Mouse (Mus musculus): ENCODE measurements around the gene Rex1bd. TPM values are rescaled to one million over a fixed set of nuclear protein-coding genes. Genes with fewer than 3 reads are reported as not detected.
A peak's percentile ranks its signal among the peaks of the same experiment; 100 is the strongest.
"Not testable (repeated sequence)": the region's sequence is repeated elsewhere in the genome, so short reads cannot be mapped to it uniquely, and the experiment has no call there.

Gene Rex1bd
- total RNA-seq, 2 experiments from 2014 or later, result 19.6 TPM; not detected in 1

DNA sequence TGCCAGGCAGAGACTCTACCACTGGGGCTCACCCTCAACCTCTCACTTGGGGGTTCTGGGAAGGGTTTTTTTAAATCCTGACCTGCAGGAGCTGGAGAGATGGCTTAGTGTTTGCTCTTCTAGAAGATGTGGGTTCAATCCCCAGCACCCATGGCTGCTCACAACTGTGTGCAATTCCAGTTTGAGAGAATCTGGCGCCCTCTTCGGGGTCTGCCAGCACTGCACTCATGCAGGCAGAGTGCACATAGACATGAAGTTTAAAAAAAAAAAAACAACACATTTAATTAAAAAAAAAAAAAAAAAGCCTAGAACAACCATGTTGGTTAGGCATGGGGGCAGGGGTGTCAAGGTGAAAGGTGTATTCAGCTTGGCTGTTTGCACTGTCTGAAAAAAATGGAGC lies 23.8 kb upstream of the Rex1bd start:
- no peak for ATAC-seq (replicated peaks; ENCODE audit: low FRiP score, poor library complexity, severe bottlenecking)

DNA sequence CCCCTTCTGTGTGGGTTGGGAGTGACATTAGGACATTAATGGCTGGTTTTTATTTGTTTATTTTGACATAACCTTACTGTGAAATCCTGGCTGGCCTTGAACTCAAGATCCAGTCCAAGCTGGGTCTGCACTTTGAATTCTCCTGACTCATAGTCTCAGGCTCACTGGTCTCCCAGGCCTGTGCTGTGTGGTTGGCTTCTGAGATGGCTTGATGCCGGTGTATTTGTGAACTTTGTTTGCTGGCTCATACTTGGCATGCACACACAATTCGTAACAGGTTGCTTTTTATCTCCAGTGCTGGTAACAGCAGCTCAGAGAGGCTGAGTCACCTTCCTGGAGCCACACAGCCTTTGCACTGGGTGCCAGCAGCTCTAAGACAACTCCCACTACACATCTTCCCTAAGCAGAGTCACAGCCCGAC lies 23.2 kb upstream of the Rex1bd start:
- no peak for ATAC-seq (replicated peaks; ENCODE audit: low FRiP score, poor library complexity, severe bottlenecking)

DNA sequence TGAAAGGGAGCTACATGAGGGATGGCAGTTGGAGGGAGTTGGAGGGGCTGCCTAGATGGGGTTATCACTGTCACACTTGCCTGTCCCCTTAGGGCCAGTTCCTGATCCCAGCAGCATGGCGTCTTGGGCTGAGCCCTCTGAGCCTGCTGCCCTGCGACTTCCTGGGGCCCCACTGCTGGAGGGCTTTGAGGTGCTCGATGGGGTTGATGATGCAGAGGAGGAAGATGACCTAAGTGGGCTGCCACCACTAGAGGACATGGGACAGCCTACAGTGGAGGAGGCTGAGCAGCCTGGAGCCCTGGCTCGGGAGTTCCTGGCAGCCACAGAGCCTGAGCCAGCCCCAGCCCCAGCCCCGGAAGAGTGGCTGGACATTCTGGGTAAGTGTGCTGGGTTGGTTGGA lies 22.7 kb upstream of the Rex1bd start:
- no peak for ATAC-seq (replicated peaks; ENCODE audit: low FRiP score, poor library complexity, severe bottlenecking)

DNA sequence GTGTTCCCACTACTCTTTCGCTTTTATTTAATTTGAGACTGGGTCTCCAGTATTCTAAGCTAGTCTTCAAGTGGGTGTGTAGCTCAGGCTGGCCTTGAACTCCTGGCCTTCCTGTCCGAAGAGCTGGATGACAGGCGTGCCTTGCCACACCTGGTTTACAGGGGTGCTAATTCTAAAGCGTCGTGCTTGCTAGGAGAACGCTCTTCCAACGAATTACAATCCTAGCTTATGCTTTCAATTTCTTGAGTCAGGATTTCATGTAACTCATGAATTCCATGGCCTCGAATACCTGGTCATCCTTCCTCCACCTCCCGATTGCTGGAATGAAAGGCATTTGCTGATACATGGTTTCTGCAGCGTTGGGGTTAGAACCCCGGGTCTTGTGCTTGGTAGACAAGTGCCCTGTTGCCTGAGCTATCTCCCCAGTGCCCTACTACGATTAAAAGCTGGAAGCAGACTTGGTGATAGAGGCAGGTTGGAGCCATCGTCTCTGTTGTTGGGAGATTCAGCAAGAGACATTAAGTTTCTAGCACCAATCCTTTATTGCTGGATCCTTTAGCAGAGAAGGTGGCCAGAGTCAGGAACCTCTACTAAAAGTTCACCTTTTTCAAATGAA lies 21.7 kb upstream of the Rex1bd start:
- no peak for ATAC-seq (replicated peaks; ENCODE audit: low FRiP score, poor library complexity, severe bottlenecking)

DNA sequence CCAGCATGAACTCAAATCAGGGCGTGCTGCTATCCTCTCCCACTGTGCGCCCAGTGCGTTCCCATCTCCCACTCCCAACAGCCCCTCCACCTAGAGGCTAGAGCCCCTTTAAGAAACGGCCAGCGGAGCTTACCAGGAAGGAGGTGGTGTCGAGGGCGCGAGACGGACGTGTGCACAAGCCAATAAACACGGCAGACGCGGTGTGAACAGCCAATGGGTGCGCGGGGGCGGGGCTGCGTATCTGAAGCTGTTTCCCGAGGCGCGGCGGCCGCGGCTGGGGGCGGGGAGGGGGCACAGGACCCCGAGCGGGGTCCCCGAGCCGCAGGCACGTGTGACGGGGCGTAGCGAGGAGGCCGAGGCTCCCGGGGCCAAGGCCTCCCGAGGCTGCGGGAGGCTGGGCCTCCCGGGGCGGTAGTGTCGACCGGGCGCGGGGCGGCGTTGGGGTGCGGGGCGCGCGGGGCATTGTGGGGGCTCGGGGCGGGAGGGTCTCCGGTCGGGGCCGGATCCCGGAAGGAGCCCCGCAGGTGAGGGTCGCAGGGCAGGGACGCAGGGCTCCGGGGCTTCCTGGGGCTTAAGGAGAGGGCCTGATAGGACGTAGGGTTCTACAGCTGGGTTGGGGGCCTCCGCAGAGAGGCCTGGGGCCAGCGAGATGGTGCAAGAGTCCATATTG lies 21.1 kb upstream of the Rex1bd start, which contains the start of the genes Fkbp8 and Kxd1:
Fkbp8 (plus strand) TSS at position 213 of the 670 bp plus-strand sequence.
Kxd1 (minus strand) TSS at position 445 of the 670 bp plus-strand sequence.
- peak; percentile 81 for ATAC-seq (replicated peaks; ENCODE audit: low FRiP score, poor library complexity, severe bottlenecking)

DNA sequence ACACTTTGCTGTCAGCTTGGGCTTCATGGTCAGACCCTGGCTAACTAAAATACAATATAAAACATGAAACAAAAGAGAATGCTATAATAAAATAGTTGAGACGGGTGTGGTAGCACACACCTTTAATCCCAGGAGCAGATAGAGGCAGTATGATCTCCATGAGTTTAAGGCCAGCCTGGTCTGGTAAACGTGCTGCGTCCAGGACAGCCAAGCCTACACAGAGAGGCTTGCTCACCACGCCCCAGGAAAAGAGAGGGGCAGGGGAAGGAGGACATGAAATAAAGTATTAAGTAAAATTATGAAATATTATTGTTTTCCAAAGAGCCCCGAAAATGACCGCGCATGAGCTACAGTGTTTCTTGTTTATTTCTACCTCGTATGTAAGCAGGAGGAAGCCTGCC lies 20.6 kb upstream of the Rex1bd start:
- ATAC-seq (replicated peaks; ENCODE audit: low FRiP score, poor library complexity, severe bottlenecking), result peak; percentile 41

DNA sequence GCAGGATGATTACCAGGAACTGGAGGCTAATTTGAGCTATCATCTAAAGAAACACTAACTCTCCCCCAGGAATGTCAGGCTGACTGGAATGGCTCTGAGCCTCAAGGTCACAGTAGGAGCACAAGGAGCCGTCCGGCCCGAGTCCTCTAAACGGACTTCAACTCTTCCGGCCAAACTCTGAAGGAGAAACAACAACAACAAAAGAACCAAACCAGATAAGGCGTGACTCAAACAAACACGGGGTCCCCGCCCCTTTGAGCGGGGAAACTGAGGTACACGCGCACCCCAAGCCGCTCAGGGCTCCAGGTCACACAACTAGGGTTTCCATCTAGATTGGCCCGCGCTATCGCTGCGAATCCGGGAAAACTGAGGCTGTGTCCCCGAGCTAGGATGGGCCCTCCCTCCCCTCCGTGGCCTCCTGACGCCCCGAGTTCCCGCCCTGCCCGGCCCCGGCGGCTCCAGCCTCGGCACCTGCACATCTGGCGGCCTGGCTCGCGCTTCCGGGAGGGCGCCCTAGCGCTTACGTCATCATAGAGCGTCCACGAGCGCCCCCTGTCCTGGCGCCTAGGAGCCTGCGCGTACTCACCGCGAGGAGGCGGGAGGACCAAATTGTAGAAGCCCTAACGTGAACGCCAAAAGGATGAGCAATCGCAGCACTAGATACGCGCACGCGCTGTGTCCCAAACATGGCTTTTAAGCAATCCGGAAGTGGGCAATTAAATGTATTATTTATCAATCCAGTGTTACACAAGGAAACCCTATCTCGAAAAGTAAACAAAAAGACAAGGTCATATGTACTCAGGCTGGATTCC lies 16.2 kb upstream of the Rex1bd start:
- peak; percentile 87 for ATAC-seq (replicated peaks; ENCODE audit: low FRiP score, poor library complexity, severe bottlenecking)

DNA sequence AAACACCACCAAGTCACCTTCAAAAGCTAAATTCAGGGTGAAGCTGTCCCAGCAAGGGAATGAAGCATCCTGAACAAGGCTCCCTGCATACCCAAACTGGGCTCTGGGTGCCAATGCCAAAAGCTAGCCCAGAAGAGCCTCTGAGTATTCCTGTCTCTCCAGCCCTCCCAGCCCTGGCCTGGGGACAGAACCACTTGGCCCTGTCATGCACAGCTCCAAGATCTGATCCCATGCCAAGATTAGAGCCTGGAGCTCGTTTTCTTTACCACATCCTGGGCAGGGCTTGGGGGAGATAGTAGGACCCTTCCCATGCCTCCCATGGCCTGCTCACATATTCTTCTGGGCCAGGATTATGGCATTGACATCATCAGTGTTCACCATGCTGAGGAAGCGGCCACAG lies 13.1 kb upstream of the Rex1bd start:
- ATAC-seq (replicated peaks; ENCODE audit: low FRiP score, poor library complexity, severe bottlenecking), result no peak

DNA sequence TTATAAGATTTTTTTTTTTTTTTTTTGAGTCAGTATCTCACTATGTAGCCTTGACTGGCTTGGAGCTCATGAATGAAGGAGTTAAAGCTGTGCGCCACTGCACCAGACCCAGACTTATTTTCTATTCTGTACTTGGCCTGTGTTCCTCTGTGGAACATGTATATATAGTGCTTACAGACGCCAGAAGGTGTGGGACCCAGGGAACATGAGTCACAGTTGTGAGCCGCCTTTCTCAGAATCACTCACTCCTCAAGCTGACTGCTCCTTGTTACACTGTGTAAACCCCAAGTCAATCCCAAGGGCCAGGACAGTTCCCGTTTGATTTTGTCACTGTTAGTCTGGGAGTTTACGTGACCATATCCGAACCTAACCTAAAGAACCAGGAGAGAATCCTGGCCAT lies 12.5 kb upstream of the Rex1bd start:
- no peak for ATAC-seq (replicated peaks; ENCODE audit: low FRiP score, poor library complexity, severe bottlenecking)

DNA sequence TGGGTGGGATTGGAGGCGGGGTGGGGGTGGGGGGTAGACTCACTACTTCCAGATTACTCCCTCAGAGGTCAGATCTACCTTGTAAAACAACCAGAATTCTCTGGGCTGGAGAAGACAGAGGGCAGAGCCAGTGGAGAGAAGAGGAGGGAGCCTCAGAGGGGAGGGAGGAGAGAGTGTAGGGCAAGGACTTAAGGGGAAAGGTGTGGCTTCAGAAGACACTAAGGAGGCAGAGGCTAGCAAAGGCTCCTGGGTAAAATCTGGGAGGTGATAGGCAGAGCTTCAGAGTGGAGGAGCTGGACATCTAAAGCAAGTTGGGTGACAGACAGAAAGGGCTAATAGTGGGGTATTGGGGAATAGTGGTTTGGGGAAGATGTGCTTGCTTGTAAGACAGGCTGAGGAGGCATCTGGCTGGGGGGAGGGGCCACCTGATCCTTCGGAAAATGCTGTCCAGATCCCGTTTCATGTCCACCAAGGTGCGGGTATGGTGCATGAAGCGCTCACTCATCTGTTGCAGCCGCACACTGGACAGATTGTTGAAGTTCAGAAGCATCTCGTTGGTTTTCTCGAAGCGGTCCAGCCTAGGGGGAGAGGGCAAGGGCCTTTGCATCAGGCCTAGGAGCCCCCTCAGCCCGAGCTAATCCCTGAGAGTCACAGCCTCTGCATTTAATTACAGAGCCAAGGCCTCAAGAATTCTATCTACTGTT lies 11.5 kb upstream of the Rex1bd start:
- ATAC-seq (replicated peaks; ENCODE audit: low FRiP score, poor library complexity, severe bottlenecking), result no peak

DNA sequence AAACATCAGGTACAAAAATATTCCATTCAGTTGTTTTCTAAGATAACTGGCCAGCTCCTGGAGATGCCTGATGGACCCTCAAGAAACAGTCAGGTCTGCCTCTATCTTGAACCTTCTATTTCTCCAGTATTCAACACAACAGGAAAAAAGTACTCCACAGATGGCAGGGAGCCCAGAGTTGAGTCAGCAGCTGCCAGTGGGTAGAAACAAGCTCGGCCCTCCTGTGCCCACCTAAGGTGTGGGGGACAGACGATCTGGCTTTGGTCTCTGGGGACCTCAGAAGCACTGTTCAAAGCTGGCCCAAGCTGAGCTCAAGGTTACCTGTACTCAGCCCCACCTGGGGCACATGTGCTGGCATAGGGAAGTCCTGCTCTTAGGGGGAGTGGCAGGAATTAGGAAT lies 6.9 kb upstream of the Rex1bd start:
- no peak for ATAC-seq (replicated peaks; ENCODE audit: low FRiP score, poor library complexity, severe bottlenecking)

DNA sequence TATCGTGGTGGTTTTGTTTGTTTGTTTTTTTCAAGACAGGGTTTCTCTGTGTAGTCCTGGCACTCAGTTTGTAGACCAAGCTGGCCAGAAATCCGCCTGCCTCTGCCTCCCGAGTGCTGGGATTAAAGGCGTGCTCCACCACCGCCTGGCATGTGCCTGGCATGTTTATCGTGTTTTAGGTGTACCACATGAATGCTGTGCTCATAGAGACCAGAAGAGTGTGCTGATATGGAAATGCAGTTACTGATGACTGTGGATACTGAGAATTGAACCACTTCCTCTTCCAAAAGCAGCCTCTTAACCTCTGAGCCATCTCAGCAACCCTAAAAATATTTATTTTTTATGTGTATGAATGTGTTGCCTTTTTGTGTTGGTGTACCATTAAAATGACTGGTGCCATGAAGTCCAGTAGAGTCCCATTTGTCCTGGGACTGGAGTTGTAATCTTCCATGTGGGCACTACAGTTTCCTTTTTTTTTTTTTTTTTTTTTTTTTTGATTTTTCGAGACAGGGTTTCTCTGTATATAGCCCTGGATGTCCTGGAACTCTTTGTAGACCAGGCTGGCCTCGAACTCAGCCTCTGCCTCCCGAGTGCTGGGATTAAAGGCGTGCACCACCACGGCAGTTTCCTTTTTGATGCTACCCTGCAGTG lies 5.8 kb upstream of the Rex1bd start:
- ATAC-seq (replicated peaks; ENCODE audit: low FRiP score, poor library complexity, severe bottlenecking), result no peak

DNA sequence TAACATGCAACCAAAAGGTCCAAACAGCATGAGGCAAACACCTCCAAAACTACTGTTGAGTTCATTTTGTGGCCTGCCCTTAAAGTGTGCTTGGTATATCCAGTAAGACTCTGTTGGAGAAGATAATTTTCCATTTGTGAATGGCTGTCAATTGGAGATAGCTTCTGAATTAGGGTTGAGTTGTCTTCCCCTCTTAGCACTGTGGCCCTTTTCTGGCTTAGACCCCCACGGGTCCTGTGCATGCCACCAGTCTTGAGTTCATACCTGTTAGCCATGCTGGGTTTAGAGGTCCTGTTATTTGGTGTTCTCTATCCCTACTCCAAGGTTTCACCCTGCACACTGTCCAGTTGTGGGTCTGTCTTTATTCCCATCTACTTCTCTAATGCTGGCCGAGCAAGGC lies 5.2 kb upstream of the Rex1bd start:
- ATAC-seq (replicated peaks; ENCODE audit: low FRiP score, poor library complexity, severe bottlenecking), result no peak

DNA sequence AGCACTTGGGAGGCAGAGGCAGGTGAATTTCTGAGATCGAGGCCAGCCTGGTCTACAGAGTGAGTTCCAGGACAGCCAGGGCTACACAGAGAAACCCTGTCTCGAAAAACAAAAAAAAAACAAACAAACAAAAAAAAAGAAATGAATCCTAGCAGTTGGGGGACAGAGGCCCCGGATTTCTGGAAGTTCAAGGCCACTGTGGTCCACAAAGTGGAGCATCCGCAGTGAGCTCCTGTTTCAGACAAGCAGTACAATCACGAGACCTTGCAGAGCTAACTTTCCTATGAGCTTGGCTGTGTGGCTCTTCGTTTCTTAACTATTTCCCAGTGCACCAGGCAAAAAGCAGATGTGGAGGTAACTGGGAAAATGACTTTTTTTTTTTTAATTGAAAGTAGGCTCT lies 4.6 kb upstream of the Rex1bd start:
- ATAC-seq (replicated peaks; ENCODE audit: low FRiP score, poor library complexity, severe bottlenecking), result not testable (repeated sequence)

DNA sequence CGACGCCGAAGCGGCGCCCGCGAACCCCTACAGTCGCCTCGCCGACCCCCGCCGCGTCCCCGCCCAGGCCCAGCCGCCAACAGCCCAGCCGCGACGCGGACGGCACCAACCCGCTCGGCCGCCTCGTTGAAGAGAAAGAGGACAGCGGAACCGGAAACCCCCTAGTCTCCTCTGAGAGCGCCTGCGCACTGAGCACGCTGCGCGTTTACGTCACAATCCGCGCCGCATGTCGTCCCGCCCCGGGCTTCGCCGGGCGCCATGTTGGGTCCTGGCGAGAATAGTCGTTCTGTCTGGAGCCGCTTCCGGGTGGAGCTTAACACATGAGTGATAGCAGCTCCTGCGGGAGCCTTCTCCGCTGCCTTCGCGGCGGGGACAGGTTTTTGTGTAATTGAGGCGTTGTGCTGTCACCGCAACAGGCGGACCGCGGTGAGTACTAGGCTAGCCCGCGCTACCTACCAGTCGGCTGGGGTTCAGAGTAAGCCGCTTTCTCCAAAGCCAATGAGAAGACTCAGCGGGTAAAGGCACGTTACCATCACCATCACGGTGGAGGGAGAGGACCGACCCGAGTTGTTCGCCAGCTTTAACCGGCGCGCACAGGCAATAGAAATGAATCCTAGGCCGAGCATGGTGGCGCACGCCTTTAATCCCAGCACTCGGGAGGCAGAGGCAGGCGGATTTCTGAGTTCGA lies 3.8 kb upstream of the Rex1bd start, which contains the start of gene Uba52:
Uba52 (minus strand) TSS at position 574 of the 688 bp plus-strand sequence.
- peak; percentile 84 for ATAC-seq (replicated peaks; ENCODE audit: low FRiP score, poor library complexity, severe bottlenecking)

DNA sequence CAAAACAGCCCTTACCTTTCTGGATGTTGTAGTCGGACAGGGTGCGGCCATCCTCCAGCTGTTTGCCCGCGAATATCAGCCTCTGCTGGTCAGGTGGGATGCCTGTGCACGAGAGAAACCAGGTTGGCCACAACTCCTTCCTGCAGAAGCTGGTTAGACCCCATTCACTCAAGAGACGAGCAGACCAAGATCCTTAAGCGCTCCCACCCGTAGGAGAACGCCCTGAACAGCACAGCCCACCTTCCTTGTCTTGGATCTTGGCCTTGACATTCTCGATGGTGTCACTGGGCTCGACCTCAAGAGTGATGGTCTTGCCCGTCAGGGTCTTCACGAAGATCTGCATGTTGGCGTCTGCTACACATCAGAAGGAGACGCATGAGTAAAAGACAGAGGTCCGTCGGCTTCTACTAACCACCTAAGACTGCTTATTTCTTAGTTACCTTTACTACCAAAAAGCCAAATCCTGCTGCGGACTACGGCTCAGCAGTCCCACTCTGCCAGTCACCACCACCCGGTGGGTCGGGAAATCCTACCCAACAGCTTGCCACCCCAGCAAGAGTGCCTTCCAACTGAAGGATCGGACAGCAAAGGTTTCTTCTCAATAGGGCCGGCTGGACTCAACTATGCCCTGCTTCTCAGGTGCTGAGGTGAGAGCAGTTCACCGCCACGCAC lies 2.9 kb upstream of the Rex1bd start:
- ATAC-seq (replicated peaks; ENCODE audit: low FRiP score, poor library complexity, severe bottlenecking), result no peak

DNA sequence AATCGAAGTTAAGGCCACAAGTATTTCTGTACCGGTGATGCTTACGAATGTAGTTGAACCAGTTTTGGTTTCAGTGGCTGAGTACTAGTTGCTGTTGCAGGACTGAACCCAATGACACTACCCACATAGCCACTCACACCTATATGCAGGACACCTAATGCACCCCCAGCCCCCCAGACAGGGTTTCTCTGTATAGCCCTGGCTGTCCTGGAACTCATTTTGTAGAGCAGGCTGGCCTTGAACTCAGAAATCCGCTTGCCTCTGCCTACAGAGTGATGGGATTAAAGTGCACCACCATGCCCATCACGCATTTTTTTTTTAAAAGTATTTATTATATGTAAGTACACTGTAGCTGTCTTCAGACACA lies 458 bp upstream of the Rex1bd start:
- no peak for ATAC-seq (replicated peaks; ENCODE audit: low FRiP score, poor library complexity, severe bottlenecking)

DNA sequence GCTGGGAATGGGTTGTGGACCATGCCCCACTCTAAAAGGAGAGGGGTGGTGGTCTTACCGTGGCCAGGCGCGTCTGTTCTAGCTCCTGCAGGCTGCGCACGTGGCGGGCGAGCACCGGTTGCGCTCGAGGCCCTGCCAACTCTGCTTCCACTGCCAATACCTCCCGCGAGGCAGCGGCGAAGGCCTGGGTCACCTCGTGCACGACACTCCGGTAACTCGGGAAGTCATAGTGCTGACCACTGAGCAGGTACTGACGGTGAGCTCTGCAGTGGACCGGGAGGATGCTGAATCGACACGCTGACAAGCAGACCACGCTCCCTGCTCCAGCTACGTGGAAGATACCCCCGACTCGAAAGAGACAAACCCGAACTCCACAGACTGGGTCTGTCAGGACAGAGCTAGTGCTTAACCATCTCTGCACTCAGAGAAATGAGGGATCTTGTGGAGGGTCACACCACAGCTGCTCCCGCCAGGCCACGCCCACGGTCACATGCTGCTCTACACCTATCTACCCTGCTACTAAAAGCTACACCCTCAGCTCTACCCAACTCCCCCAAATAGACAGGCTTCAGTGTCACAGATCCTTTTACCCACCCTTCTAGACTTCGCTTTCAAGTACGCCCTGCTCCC lies 739 bp downstream of the Rex1bd start:
- ATAC-seq (replicated peaks; ENCODE audit: low FRiP score, poor library complexity, severe bottlenecking), result no peak

All from erythroid progenitor cell, adult 5-6 weeks (primary cell).